Comparison of ENCODE assay signal across 8 mouse cellular contexts in genomic region chr3:9607686-9608085, GRCm38 (mm10). TPM values are rescaled to one million over a fixed set of nuclear protein-coding genes. Genes with fewer than 3 reads are reported as not detected.
DNase-seq lines count a peak whose midpoint lies in the region; ATAC-seq and TF ChIP-seq lines count a peak whose summit lies in the region.

No protein-coding gene starts in this region.

- H3K4me3 ChIP-seq in lung, embryonic 14.5 days (ENCODE audit: low read depth, low read length) = peak overlapping the region; percentile 88; the same call in 1 of the 2 replicates
- peak overlapping the region; percentile 89 for H3K4me3 ChIP-seq in forebrain, embryonic 13.5 days
- H3K4me3 ChIP-seq in limb, embryonic 15.5 days = peak overlapping the region; percentile 82; the same call in 1 of the 2 replicates
- H3K4me3 ChIP-seq in cerebellum, adult 2 months (replicated peaks; ENCODE audit: insufficient read depth, low read depth, low read length) = no peak overlapping the region

- no peak for ATAC-seq in lung, embryonic 14.5 days (ENCODE audit: insufficient read depth)
- no peak for ATAC-seq in forebrain, embryonic 13.5 days
- ATAC-seq in limb, embryonic 15.5 days (ENCODE audit: insufficient number of reproducible peaks, low FRiP score, low TSS enrichment, low read depth) = no peak

- no peak for DNase-seq in lung, embryonic 14.5 days
- DNase-seq in lung, postnatal 14 days = no peak
- DNase-seq in retina, postnatal 1 day = peak; percentile 97
- DNase-seq in cerebellum, adult 2 months = no peak
- no peak for DNase-seq in left cerebral cortex, postnatal 10 days (ENCODE audit: extremely low spot score in 1 of 2, low spot score in 2 of 2)
- DNase-seq in spleen, adult 12 weeks (ENCODE audit: low spot score) = no peak

- H3K4me2 ChIP-seq in lung, embryonic 14.5 days = peak overlapping the region; percentile 90
- peak overlapping the region; percentile 71 for H3K4me2 ChIP-seq in forebrain, embryonic 13.5 days
- H3K4me2 ChIP-seq in limb, embryonic 15.5 days = peak overlapping the region; percentile 76; the same call in 1 of the 2 replicates

- H3K36me3 ChIP-seq in lung, embryonic 14.5 days (ENCODE audit: insufficient read depth) = no peaks in the 10 kb centered on the region
- no peaks in the 10 kb centered on the region for H3K36me3 ChIP-seq in forebrain, embryonic 13.5 days (ENCODE audit: poor library complexity, severe bottlenecking)
- H3K36me3 ChIP-seq in limb, embryonic 15.5 days = no peaks in the 10 kb centered on the region

- no peak for TF ChIP-seq POLR2A in cerebellum, adult 2 months (IDR thresholded peaks at IDR 0.05; ENCODE audit: borderline replicate concordance, insufficient read depth, low read length)

- intact Hi-C loops in left cerebral cortex, postnatal 10 days (cut with DNase I) = no loop called here

- TF ChIP-seq CTCF in lung, embryonic 14.5 days (IDR thresholded peaks at IDR 0.05; ENCODE audit: low read depth) = no peak
- TF ChIP-seq CTCF in cerebellum, adult 2 months (IDR thresholded peaks at IDR 0.05; ENCODE audit: borderline replicate concordance, insufficient read depth, low read depth, low read length) = no peak

- H3K27me3 ChIP-seq in lung, embryonic 14.5 days (ENCODE audit: insufficient read depth, low read length) = no peaks in the 10 kb centered on the region
- H3K27me3 ChIP-seq in forebrain, embryonic 13.5 days = peaks cover 10% of the 10 kb centered on the region; the same call in 1 of the 2 replicates
- H3K27me3 ChIP-seq in limb, embryonic 15.5 days = no peaks in the 10 kb centered on the region
- no peaks in the 10 kb centered on the region for H3K27me3 ChIP-seq in cerebellum, adult 2 months (ENCODE audit: control insufficient read depth, insufficient read depth, low read length)

- no peak overlapping the region for H3K27ac ChIP-seq in lung, embryonic 14.5 days (ENCODE audit: low read depth)
- H3K27ac ChIP-seq in forebrain, embryonic 13.5 days = no peak overlapping the region
- H3K27ac ChIP-seq in limb, embryonic 15.5 days = no peak overlapping the region
- H3K27ac ChIP-seq in cerebellum, adult 2 months (ENCODE audit: insufficient read depth, low read length) = no peak overlapping the region

- 41% methylated on average over 5 of the region's 5 CpGs for WGBS in lung, embryonic 14.5 days
- WGBS in forebrain, embryonic 13.5 days = 33% methylated on average over 5 of the region's 5 CpGs
- WGBS in limb, embryonic 15.5 days = 52% methylated on average over 5 of the region's 5 CpGs
- 76% methylated on average over 5 of the region's 5 CpGs for WGBS in cerebellum, adult 2 months

- H3K4me1 ChIP-seq in lung, embryonic 14.5 days (ENCODE audit: insufficient read depth) = peaks cover 12% of the 10 kb centered on the region; the same call in 1 of the 2 replicates
- H3K4me1 ChIP-seq in forebrain, embryonic 13.5 days = peaks cover 32% of the 10 kb centered on the region
- peaks cover 47% of the 10 kb centered on the region for H3K4me1 ChIP-seq in limb, embryonic 15.5 days
- H3K4me1 ChIP-seq in cerebellum, adult 2 months (ENCODE audit: control insufficient read depth, insufficient read depth, low read length) = peaks cover 4% of the 10 kb centered on the region; the same call in 1 of the 2 replicates

- no peak overlapping the region for H3K9ac ChIP-seq in lung, embryonic 14.5 days
- no peak overlapping the region for H3K9ac ChIP-seq in forebrain, embryonic 13.5 days
- H3K9ac ChIP-seq in limb, embryonic 15.5 days = no peak overlapping the region

- H3K9me3 ChIP-seq in lung, embryonic 14.5 days (ENCODE audit: low read depth, low read length) = no peaks in the 10 kb centered on the region
- no peaks in the 10 kb centered on the region for H3K9me3 ChIP-seq in forebrain, embryonic 13.5 days (replicated peaks)
- H3K9me3 ChIP-seq in limb, embryonic 15.5 days = no peaks in the 10 kb centered on the region

RNA-seq across cellular contexts. Expression of gene Zfp704, which starts 2.2 kb away (rescaled TPM):
- polyA plus RNA-seq in lung, embryonic 14.5 days (2014; fragmentation: Nextera tagmentation; extraction: Ambion mirVana) = 13.1 and 13.7 TPM in 2 replicates
- polyA plus RNA-seq in forebrain, embryonic 13.5 days (2015; fragmentation: Nextera tagmentation; extraction: Ambion mirVana) = 10.6 and 10.9 TPM in 2 replicates
- polyA plus RNA-seq in limb, embryonic 15.5 days (2015; fragmentation: Nextera tagmentation; extraction: Ambion mirVana) = 8.6 and 9.4 TPM in 2 replicates
- 13.1 and 14.5 TPM in 2 replicates for polyA plus RNA-seq in cerebellum, adult 2 months (2012; rRNA removed)
- 10 to 100 TPM; 45.5 to 50.8 TPM for total RNA-seq in left cerebral cortex, postnatal 10 days (2021)
